Mouse (Mus musculus): Measurements from ENCODE around the gene Metap1d. TPM values are rescaled to one million over a fixed set of nuclear protein-coding genes. Genes with fewer than 3 reads are reported as not detected.

Metap1d gene
- polyA plus RNA-seq, 1 experiment = 1.4 TPM

DNA sequence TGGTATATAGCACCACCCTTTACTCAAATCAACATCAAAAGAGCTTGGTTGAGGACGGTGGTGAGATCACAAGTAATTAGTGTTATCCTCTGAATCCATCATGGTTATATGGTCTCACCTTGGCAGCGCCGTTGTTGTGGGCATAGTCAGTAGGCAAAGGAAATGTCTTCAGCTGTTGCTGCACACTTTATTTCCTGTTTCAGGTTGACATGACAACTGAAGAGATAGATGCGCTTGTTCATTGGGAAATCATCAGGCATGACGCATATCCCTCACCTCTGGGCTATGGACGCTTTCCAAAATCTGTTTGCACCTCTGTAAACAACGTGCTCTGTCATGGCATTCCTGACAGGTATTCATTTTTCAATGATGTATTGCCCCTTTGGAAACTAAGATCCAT, 58.1 kb downstream of the Metap1d start:
- peaks cover 37% of the 10 kb centered on the region for H3K36me3 ChIP-seq (ENCODE audit: control insufficient read depth)
- no peaks in the 10 kb centered on the region for H3K4me1 ChIP-seq (ENCODE audit: control insufficient read depth)
- H3K9me3 ChIP-seq (ENCODE audit: control insufficient read depth, low read length) = no peaks in the 10 kb centered on the region
- no peak for TF ChIP-seq GATA1 (IDR thresholded peaks at IDR 0.05; ENCODE audit: low read length)
- H3K4me3 ChIP-seq (replicated peaks) = no peak overlapping the region
- H3K27me3 ChIP-seq (ENCODE audit: control insufficient read depth) = no peaks in the 10 kb centered on the region

DNA sequence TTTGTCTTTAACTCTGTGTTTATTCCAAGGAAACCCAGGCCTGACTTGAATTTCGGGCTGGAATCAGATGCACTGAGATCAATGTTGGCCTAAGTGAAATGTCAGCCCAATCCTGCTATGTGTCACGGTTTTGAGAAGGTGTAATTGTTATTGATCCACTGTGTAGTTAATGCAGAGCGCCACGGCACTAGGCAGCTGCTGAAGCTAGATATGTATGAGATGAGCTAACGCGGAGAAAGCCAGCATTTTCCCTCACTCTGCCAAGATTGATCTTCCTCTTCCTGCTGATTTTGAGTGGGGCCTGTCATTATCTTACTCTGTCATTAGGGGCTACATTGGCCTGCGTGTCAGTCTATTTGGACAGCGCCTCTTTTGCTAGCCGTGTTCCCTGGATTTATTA, 59.2 kb downstream of the Metap1d start:
- no peak overlapping the region for H3K4me3 ChIP-seq (replicated peaks)
- H3K4me1 ChIP-seq (ENCODE audit: control insufficient read depth) = no peaks in the 10 kb centered on the region
- no peaks in the 10 kb centered on the region for H3K27me3 ChIP-seq (ENCODE audit: control insufficient read depth)
- H3K9me3 ChIP-seq (ENCODE audit: control insufficient read depth, low read length) = no peaks in the 10 kb centered on the region
- H3K36me3 ChIP-seq (ENCODE audit: control insufficient read depth) = peaks cover 37% of the 10 kb centered on the region
- TF ChIP-seq TAL1 (IDR thresholded peaks at IDR 0.05; ENCODE audit: low read length) (no peak), GATA1 (IDR thresholded peaks at IDR 0.05; ENCODE audit: low read length) (no peak)

DNA sequence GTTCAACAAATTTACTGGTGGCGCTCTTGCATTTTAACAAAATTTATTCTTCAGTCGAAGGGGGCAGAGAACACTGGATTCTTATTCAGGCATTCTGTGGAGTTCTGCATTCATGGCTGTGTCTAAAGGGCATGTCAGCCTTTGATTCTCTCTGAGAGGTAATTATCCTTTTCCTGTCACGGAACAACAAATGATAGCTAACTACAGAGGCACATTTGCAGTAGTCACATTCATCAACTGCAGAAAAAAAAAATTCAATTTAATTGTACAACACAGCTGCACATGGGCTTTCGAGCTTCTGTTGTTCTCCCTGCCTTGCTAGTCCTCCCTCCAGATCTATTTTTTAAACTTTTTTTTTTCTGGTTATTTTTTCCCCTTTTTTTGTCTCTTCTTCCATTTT, 63.9 kb downstream of the Metap1d start:
- Histone ChIP-seq H3K36me3 (ENCODE audit: control insufficient read depth) (peaks cover 6% of the 10 kb centered on the region), H3K27me3 (ENCODE audit: control insufficient read depth) (no peaks in the 10 kb centered on the region), H3K9me3 (ENCODE audit: control insufficient read depth, low read length) (no peaks in the 10 kb centered on the region), H3K4me1 (ENCODE audit: control insufficient read depth) (no peaks in the 10 kb centered on the region; the same call in 1 of the 2 replicates), H3K4me3 (replicated peaks) (no peak overlapping the region)
- TF ChIP-seq GATA1 (IDR thresholded peaks at IDR 0.05; ENCODE audit: low read length) = no peak
- TF ChIP-seq TAL1 (IDR thresholded peaks at IDR 0.05; ENCODE audit: low read length) = no peak

DNA sequence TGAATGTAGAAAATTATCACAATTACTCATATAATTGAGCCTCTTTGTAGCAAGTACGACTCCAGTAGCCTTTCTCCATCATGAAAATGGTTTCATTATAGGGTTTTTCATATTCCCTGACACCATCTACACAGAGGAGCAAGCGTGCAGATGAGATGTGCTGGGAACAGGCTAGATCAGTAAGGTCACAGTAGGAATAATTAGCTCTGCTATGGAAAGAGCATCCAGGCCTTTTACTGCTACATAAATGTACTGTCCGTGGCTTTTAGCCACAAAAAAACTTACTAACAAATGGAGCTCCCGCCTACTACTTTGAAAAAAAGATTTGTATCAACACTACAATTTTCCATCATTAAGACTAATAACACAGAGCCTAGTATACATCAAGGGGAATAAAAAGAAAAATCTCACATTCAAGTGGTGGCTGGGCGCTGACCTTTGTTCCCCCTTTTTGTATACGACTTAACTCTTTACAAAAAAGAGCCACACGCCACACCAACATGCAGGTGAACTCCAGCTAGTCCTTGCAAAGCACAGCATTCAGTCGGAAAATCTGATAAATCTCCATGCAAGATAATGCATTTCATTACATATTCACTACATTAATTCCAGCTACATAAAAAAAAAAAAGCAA, 64.5 kb downstream of the Metap1d start:
- H3K4me1 ChIP-seq (ENCODE audit: control insufficient read depth) = no peaks in the 10 kb centered on the region; the same call in 1 of the 2 replicates
- H3K9me3 ChIP-seq (ENCODE audit: control insufficient read depth, low read length) = no peaks in the 10 kb centered on the region
- TF ChIP-seq TAL1 (IDR thresholded peaks at IDR 0.05; ENCODE audit: low read length) = no peak
- TF ChIP-seq GATA1 (IDR thresholded peaks at IDR 0.05; ENCODE audit: low read length) = no peak
- H3K4me3 ChIP-seq (replicated peaks) = no peak overlapping the region
- H3K27me3 ChIP-seq (ENCODE audit: control insufficient read depth) = no peaks in the 10 kb centered on the region; the same call in 1 of the 2 replicates
- peaks cover under 1% of the 10 kb centered on the region for H3K36me3 ChIP-seq (ENCODE audit: control insufficient read depth)

DNA sequence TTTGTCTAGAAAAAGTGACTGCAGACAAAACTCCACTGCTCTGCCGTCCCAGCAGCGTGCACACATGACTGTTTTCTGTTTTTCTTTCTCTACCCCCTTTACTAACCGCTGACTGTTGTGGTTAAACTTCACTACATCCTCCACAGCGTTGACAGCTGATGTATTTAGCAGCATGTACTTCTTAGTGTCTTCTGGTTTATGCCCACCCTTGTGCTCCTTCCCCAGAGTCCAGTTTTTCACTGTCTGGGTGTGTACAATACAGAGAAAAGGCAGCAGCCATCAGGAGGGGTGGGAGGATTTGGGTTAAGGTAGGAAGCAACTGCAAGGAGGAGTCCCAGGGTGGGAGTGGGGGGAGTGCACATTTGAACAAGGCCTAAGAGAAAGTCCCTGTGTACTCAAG, 69.8 kb downstream of the Metap1d start:
- TF ChIP-seq TAL1 (IDR thresholded peaks at IDR 0.05; ENCODE audit: low read length) (no peak), GATA1 (IDR thresholded peaks at IDR 0.05; ENCODE audit: low read length) (no peak)
- peaks cover 52% of the 10 kb centered on the region for H3K27me3 ChIP-seq (ENCODE audit: control insufficient read depth)
- no peaks in the 10 kb centered on the region for H3K36me3 ChIP-seq (ENCODE audit: control insufficient read depth)
- no peaks in the 10 kb centered on the region; the same call in 1 of the 2 replicates for H3K9me3 ChIP-seq (ENCODE audit: control insufficient read depth, low read length)
- peaks cover 7% of the 10 kb centered on the region for H3K4me1 ChIP-seq (ENCODE audit: control insufficient read depth)
- no peak overlapping the region for H3K4me3 ChIP-seq (replicated peaks)

- Histone ChIP-seq H3K9me3 (ENCODE audit: control insufficient read depth, low read length) (peaks cover under 1% of the 10 kb centered on the region; the same call in 1 of the 2 replicates), H3K27me3 (ENCODE audit: control insufficient read depth) (peaks cover 57% of the 10 kb centered on the region), H3K36me3 (ENCODE audit: control insufficient read depth) (no peaks in the 10 kb centered on the region), H3K4me3 (replicated peaks) (no peak overlapping the region), H3K4me1 (ENCODE audit: control insufficient read depth) (peaks cover 8% of the 10 kb centered on the region)
- TF ChIP-seq TAL1 (IDR thresholded peaks at IDR 0.05; ENCODE audit: low read length) = no peak
- TF ChIP-seq GATA1 (IDR thresholded peaks at IDR 0.05; ENCODE audit: low read length) = no peak
Measured at GRCm38 (mm10) chr2:71523431-71523830, 70.4 kb downstream of the Metap1d start.

- Histone ChIP-seq H3K4me3 (replicated peaks) (no peak overlapping the region), H3K4me1 (ENCODE audit: control insufficient read depth) (peaks cover 20% of the 10 kb centered on the region), H3K9me3 (ENCODE audit: control insufficient read depth, low read length) (peaks cover 8% of the 10 kb centered on the region; the same call in 1 of the 2 replicates), H3K36me3 (ENCODE audit: control insufficient read depth) (no peaks in the 10 kb centered on the region), H3K27me3 (ENCODE audit: control insufficient read depth) (peaks cover 71% of the 10 kb centered on the region)
- no peak for TF ChIP-seq GATA1 (IDR thresholded peaks at IDR 0.05; ENCODE audit: low read length)
- no peak for TF ChIP-seq TAL1 (IDR thresholded peaks at IDR 0.05; ENCODE audit: low read length)
Measured at GRCm38 (mm10) chr2:71524763-71525162, 71.7 kb downstream of the Metap1d start.

GRCm38 (mm10) chr2:71526595-71527322, 73.7 kb downstream of the Metap1d start:
- Histone ChIP-seq H3K36me3 (ENCODE audit: control insufficient read depth) (no peaks in the 10 kb centered on the region), H3K27me3 (ENCODE audit: control insufficient read depth) (peaks cover 91% of the 10 kb centered on the region), H3K9me3 (ENCODE audit: control insufficient read depth, low read length) (peaks cover 17% of the 10 kb centered on the region; the same call in 1 of the 2 replicates), H3K4me1 (ENCODE audit: control insufficient read depth) (peaks cover 24% of the 10 kb centered on the region), H3K4me3 (replicated peaks) (no peak overlapping the region)
- TF ChIP-seq GATA1 (IDR thresholded peaks at IDR 0.05; ENCODE audit: low read length) (no peak), TAL1 (IDR thresholded peaks at IDR 0.05; ENCODE audit: low read length) (no peak)

GRCm38 (mm10) chr2:71527323-71528013, 74.4 kb downstream of the Metap1d start:
- no peak for TF ChIP-seq TAL1 (IDR thresholded peaks at IDR 0.05; ENCODE audit: low read length)
- no peak for TF ChIP-seq GATA1 (IDR thresholded peaks at IDR 0.05; ENCODE audit: low read length)
- peaks cover 98% of the 10 kb centered on the region for H3K27me3 ChIP-seq (ENCODE audit: control insufficient read depth)
- H3K9me3 ChIP-seq (ENCODE audit: control insufficient read depth, low read length) = peaks cover 23% of the 10 kb centered on the region; the same call in 1 of the 2 replicates
- peaks cover 25% of the 10 kb centered on the region for H3K4me1 ChIP-seq (ENCODE audit: control insufficient read depth)
- H3K36me3 ChIP-seq (ENCODE audit: control insufficient read depth) = no peaks in the 10 kb centered on the region
- no peak overlapping the region for H3K4me3 ChIP-seq (replicated peaks)
